Mouse (Mus musculus): ENCODE results near the gene Asna1.
A peak's percentile ranks its signal among the peaks of the same experiment; 100 is the strongest.

Gene Asna1

GRCm38 (mm10) chr8:84987903-84988302 is 37.2 kb downstream of the Asna1 start:
- no peak for DNase-seq

GRCm38 (mm10) chr8:84987388-84987787 is 37.7 kb downstream of the Asna1 start:
- no peak for DNase-seq

GRCm38 (mm10) chr8:84986379-84986945 is 38.6 kb downstream of the Asna1 start:
- DNase-seq: no peak

GRCm38 (mm10) chr8:84985684-84986378 is 39.2 kb downstream of the Asna1 start:
- peak; percentile 90 for DNase-seq

GRCm38 (mm10) chr8:84985049-84985683 is 39.9 kb downstream of the Asna1 start:
- DNase-seq: no peak

GRCm38 (mm10) chr8:84984294-84985048 is 40.6 kb downstream of the Asna1 start:
- DNase-seq: no peak

GRCm38 (mm10) chr8:84982499-84983011 is 42.5 kb downstream of the Asna1 start:
- no peak for DNase-seq

- DNase-seq: no peak
Observed at GRCm38 (mm10) chr8:84981644-84982498, 43.2 kb downstream of the Asna1 start.

- no peak for DNase-seq
Observed at GRCm38 (mm10) chr8:84980622-84981358, 44.3 kb downstream of the Asna1 start.

- DNase-seq: peak; percentile 85
Observed at GRCm38 (mm10) chr8:84979599-84980421, 45.3 kb downstream of the Asna1 start.

GRCm38 (mm10) chr8:84978248-84978940 is 46.7 kb downstream of the Asna1 start, which contains the start of gene Junb:
Gene Junb (minus strand): TSS chr8:84978718.
- DNase-seq: peak; percentile 86

GRCm38 (mm10) chr8:84977435-84978247 is 47.4 kb downstream of the Asna1 start:
- no peak for DNase-seq

GRCm38 (mm10) chr8:84976763-84977434 is 48.2 kb downstream of the Asna1 start:
- DNase-seq: peak; percentile 51

- peak; percentile 94 for DNase-seq
Observed at GRCm38 (mm10) chr8:84976031-84976762, 48.9 kb downstream of the Asna1 start.

- no peak for DNase-seq
Observed at GRCm38 (mm10) chr8:84975434-84975833, 49.6 kb downstream of the Asna1 start.

- no peak for DNase-seq
Observed at GRCm38 (mm10) chr8:84974543-84975142, 50.4 kb downstream of the Asna1 start.

All from cerebellum, adult 8-10 months (tissue).